Mouse (Mus musculus) lung, adult 2 months (tissue): ENCODE data around the gene Pax3.

Experiments used
- CTCF ChIP-seq: fragments of 200-500 bp; IDR thresholded peaks from 2 replicates; pipeline ENCODE4 v1.5.1; 2011; ENCODE audit warnings: mild to moderate bottlenecking, low read length, control low read depth; ENCODE audit not compliant: insufficient read depth
- POLR2A ChIP-seq: fragments of 200-500 bp; IDR thresholded peaks from 2 replicates; pipeline ENCODE4 v1.6.1; 2011; ENCODE audit warnings: low read depth, mild to moderate bottlenecking, control low read depth, low read length, borderline replicate concordance; ENCODE audit errors: extremely low read depth

DNA sequence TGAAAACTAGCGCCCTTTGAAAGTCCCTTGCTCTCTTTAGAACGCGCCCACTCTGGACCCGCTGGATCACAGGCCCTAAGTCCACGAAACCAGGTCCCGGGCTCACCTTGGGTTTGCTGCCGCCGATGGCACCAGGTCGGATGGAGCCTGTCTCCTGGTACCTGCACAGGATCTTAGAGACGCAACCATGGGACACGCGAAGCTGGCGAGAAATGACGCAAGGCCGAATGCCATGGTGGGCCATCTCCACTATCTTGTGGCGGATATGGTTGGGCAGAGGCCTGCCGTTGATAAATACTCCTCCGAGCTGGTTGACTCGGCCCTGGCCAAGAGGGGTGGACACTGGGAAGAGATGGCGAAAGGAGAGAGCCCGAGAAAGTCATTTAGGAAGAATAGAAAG lies 1.8 kb downstream of the Pax3 start:
- TF ChIP-seq POLR2A (no peak), CTCF (no peak)
